Mouse (Mus musculus) Patski (cell line): ENCODE results near the gene Kif7. TPM values are rescaled to one million over a fixed set of nuclear protein-coding genes. Genes with fewer than 3 reads are reported as not detected.

Experiments used
- ATAC-seq: fragments of 100-300 bp; one replicate; pipeline ENCODE4 v1.8.0; 2021
- CTCF ChIA-PET: fragments of 350-600 bp; sonication (Branson Sonifier 250); formaldehyde crosslinking; loops from one replicate; lab custom pipeline; 2022; ENCODE audit warnings: inconsistent platforms; lab: Charles Lee
- POLR2A ChIA-PET: fragments of 350-600 bp; sonication (Branson Sonifier 250); formaldehyde crosslinking; loops from one replicate; lab custom pipeline; 2022; ENCODE audit warnings: antibody characterized with exemption, inconsistent platforms; lab: Charles Lee
- DNase-seq: peaks from one replicate; pipeline ENCODE4 v3.0.0-alpha.2; 2011; ENCODE audit warnings: low read depth, low spot score
- H3K27me3 ChIP-seq: fragments of 371-371 bp; one replicate; pipeline ENCODE4 v1.5.1; 2021
- CTCF ChIP-seq: fragments of 100-300 bp; IDR thresholded peaks from one replicate; pipeline ENCODE4 v1.5.1; 2021
- in situ Hi-C: fragments of 300-500 bp; cut with MboI; formaldehyde crosslinking; loops from 3 replicates; pipeline ENCODE4 v1.11.1; 2018; ENCODE audit warnings: low pct_unique_long_range_greater_than_20kb, mixed read lengths
- polyA plus RNA-seq: library from polyadenylated mRNA; unstranded; gene quantifications from one replicate; pipeline ENCODE4 v1.2.3, GENCODE M21; 2021

The Kif7 gene
- polyA plus RNA-seq, 1 experiment from 2014 or later = 9.6 TPM

- ATAC-seq (peak; percentile 17), DNase-seq (no peak)
- ChIA-PET CTCF (interaction anchor here (0.8 to 7.4 kb wide), 20 partner anchors 8 to 233 kb away, joined by 3 to 32 read pairs (median 6); no protein-coding TSS in a partner anchor), POLR2A (interaction anchor here (1.2 kb wide), 1 partner anchor 13 kb away, joined by 3 read pairs; the partner anchor contains the start of gene Kif7)
- in situ Hi-C loops = loop anchor here (5.0 kb wide), 2 partner anchors 51 to 116 kb away; no protein-coding TSS in a partner anchor
- H3K27me3 ChIP-seq = peaks cover 8% of the 10 kb centered on the region
- peak; percentile 91 for TF ChIP-seq CTCF
Observed at GRCm38 (mm10) chr7:79728219-79728618, 12.7 kb upstream of the Kif7 start.

DNA sequence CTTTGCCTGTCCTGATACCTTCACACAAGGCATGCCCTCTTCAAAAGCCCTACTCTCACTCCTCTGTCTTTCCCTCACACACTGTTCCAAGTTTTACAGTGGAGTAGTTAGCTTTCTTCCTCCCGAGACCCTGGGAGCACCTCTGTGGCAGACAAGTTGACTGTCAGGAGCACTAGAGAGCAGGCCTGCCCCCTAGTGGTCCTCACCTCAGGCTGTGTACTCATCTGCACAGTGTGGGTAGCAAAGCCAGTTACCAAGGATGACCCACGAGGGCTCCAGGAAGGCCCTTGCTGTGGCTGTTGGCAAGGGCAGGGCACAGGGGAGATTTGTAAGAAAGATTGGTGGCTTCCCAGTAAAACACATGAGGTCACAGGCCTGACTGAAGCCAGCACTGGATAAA is 11.6 kb upstream of the Kif7 start:
- in situ Hi-C loops = loop anchor here (5.0 kb wide), 2 partner anchors 50 to 115 kb away; no protein-coding TSS in a partner anchor
- TF ChIP-seq CTCF = peak; percentile 90
- ATAC-seq = no peak
- ChIA-PET POLR2A (no interaction called here), CTCF (interaction anchor here (0.6 to 7.4 kb wide), 12 partner anchors 10 to 114 kb away, joined by 3 to 32 read pairs (median 3); no protein-coding TSS in a partner anchor)
- no peak for DNase-seq
- peaks cover 14% of the 10 kb centered on the region for H3K27me3 ChIP-seq

DNA sequence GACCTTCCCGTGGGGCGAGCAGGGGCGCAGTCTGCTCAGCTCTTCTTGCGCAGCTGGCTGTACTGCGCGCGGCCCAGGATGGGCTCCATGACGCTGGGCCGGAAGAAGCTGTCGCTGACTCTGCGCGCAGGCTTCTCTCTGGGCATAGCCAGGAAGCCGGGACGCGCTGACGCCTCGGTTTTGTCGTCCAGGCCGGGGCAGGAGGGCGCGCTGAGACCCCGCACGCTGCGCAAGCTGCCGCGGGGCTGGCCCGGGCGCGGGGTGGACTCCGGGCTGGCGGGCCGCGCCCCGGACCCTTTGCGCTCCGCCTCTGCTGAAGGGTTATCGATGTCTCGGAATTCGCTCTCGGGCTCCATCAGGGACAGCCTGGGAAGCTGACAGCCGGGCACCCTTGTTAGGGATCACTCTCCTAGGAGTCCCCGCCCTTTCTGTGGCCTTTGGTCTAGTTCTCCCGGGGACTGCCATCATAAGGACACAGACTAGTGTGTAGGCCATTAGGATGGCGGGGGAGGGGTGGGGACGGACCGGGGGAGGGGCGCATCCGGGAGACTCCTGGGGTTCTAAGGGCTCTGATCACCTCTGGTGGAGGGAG is 6.0 kb upstream of the Kif7 start:
- CTCF ChIA-PET = no interaction called here
- no peak for TF ChIP-seq CTCF
- peaks cover 20% of the 10 kb centered on the region for H3K27me3 ChIP-seq
- POLR2A ChIA-PET = no interaction called here
- DNase-seq = no peak
- no peak for ATAC-seq
- in situ Hi-C loops = no loop called here

DNA sequence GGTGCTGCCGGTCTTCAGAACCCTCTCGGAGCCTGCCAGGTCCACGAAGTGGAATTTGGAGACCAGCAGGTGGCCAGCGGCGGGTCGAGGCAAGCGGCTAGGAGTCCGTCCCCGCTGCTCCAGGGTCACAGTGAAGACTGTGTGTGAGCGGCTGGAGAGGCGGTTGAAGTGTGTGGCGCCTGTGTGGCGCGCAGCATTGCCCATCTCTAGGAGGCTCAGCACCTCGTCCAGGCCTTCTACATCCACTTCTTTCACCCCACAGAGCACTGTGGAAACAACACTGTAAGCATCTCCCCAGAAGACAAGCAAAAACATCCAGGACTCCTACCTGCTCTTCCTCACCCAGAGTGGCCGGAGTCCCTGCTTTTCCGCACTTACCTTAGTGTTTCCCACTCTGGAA is 4.7 kb downstream of the Kif7 start:
- ChIA-PET POLR2A (no interaction called here), CTCF (no interaction called here)
- in situ Hi-C loops = no loop called here
- TF ChIP-seq CTCF = no peak
- no peaks in the 10 kb centered on the region for H3K27me3 ChIP-seq
- no peak for ATAC-seq
- DNase-seq = no peak

GRCm38 (mm10) chr7:79710130-79710607 is 5.4 kb downstream of the Kif7 start:
- ATAC-seq (no peak), DNase-seq (no peak)
- CTCF ChIA-PET = no interaction called here
- in situ Hi-C loops = no loop called here
- TF ChIP-seq CTCF = no peak
- no peaks in the 10 kb centered on the region for H3K27me3 ChIP-seq
- POLR2A ChIA-PET = no interaction called here

DNA sequence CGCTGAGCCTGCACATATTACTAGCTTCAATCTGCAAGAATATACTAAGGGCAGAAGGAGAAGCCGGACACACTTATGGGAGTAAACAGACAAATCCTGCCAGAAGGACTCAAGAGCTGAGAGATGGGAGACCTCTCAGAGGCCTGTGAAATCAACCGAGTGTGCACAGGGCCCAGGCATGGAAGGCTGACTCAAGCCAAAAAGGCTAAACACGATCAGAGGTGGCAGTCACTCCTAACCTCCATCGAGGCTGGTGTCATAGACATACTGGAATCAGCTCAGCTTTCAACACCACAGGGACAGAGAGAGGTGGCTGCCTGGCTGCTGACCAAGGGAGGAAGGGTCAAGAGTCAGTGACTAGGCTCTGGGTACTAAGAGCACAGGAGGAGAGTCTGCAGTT is 10.3 kb downstream of the Kif7 start:
- ChIA-PET POLR2A (no interaction called here), CTCF (interaction anchor here (1.7 kb wide), 1 partner anchor 18 kb away, joined by 4 read pairs; no protein-coding TSS in a partner anchor)
- H3K27me3 ChIP-seq = no peaks in the 10 kb centered on the region
- ATAC-seq = no peak
- TF ChIP-seq CTCF = no peak
- in situ Hi-C loops = no loop called here
- DNase-seq = no peak

- CTCF ChIA-PET = interaction anchor here (0.8 to 6.2 kb wide), 4 partner anchors 10 to 25 kb away, joined by 3 to 32 read pairs (median 5); partner anchors contain the start of gene Kif7
- in situ Hi-C loops = no loop called here
Observed at GRCm38 (mm10) chr7:79702755-79703154, 12.8 kb downstream of the Kif7 start.

GRCm38 (mm10) chr7:79696495-79696894 is 19.0 kb downstream of the Kif7 start:
- in situ Hi-C loops = no loop called here
- no peaks in the 10 kb centered on the region for H3K27me3 ChIP-seq
- TF ChIP-seq CTCF = no peak
- DNase-seq (no peak), ATAC-seq (no peak)
- POLR2A ChIA-PET = no interaction called here
- CTCF ChIA-PET = no interaction called here

More at GRCm38 (mm10) chr7:79702755-79703154, 12.8 kb downstream of the Kif7 start:
- no peak for DNase-seq
- POLR2A ChIA-PET = no interaction called here
- ATAC-seq = no peak
- TF ChIP-seq CTCF = no peak
- H3K27me3 ChIP-seq = no peaks in the 10 kb centered on the region

- in situ Hi-C loops = no loop called here
- CTCF ChIA-PET = interaction anchor here (0.8 to 2.0 kb wide), 3 partner anchors 12 to 103 kb away, joined by 3 to 5 read pairs (median 3); no protein-coding TSS in a partner anchor
- POLR2A ChIA-PET = no interaction called here
- H3K27me3 ChIP-seq = no peaks in the 10 kb centered on the region
- ATAC-seq (no peak), DNase-seq (no peak)
- TF ChIP-seq CTCF = no peak
Observed at GRCm38 (mm10) chr7:79680231-79680630, 35.3 kb downstream of the Kif7 start.

DNA sequence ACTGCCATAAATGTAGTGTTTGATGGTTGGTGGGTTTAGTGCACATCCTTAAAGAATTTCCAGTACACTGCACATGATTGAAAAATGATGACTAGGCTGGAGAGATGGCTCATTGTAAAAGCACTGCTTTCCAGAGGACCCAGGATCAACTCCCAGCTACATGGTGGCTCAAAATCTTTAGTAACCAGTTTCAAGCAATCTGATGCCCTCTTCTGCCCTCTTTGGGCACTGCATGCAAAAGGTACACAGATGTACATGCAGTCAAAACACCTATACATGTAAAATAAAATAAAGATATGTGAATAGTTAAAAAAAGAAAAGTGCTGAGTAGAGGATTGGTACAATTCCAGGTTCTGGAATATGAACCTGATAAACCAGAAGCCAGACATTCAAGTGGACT is 36.3 kb downstream of the Kif7 start:
- ATAC-seq (no peak), DNase-seq (no peak)
- in situ Hi-C loops = loop anchor here (5.0 kb wide), 1 partner anchor 48 kb away; no protein-coding TSS in a partner anchor
- POLR2A ChIA-PET = no interaction called here
- CTCF ChIA-PET = interaction anchor here (0.8 to 2.1 kb wide), 10 partner anchors 11 to 102 kb away, joined by 3 to 13 read pairs (median 4); no protein-coding TSS in a partner anchor
- H3K27me3 ChIP-seq = no peaks in the 10 kb centered on the region
- peak; percentile 64 for TF ChIP-seq CTCF
